Mouse (Mus musculus): ENCODE results near the gene Cdkn1a. TPM values are rescaled to one million over a fixed set of nuclear protein-coding genes. Genes with fewer than 3 reads are reported as not detected.

The Cdkn1a gene
- total RNA-seq, 2 experiments from 2014 or later, result 5.8 to 19.9 TPM

Other genes starting within 250 kb of the Cdkn1a start
- gene Pnpla1, start 232.6 kb upstream of the Cdkn1a start, total RNA-seq (2015), result 0.11 and 0.58 TPM in 2 replicates
- gene Pnpla1, start 232.6 kb upstream of the Cdkn1a start, total RNA-seq (2017), result 0.57 and 0.92 TPM in 2 replicates
- 0.18 TPM in 1 of 2 replicates, not detected in the other for gene 4930539E08Rik, start 175.7 kb upstream of the Cdkn1a start, total RNA-seq (2015)
- gene 4930539E08Rik, start 175.7 kb upstream of the Cdkn1a start, total RNA-seq (2017), result 0.08 and 0.40 TPM in 2 replicates
- gene Pxt1, start 147.1 kb upstream of the Cdkn1a start, total RNA-seq (2015), result 0.74 and 1.2 TPM in 2 replicates
- gene Pxt1, start 147.1 kb upstream of the Cdkn1a start, total RNA-seq (2017), result 0.44 and 0.49 TPM in 2 replicates
- 130 and 131 TPM in 2 replicates for gene Kctd20, start 139.0 kb upstream of the Cdkn1a start, total RNA-seq (2015)
- gene Kctd20, start 139.0 kb upstream of the Cdkn1a start, total RNA-seq (2017), result 203 and 222 TPM in 2 replicates
- 312 and 327 TPM in 2 replicates for gene Stk38, start 83.0 kb upstream of the Cdkn1a start, total RNA-seq (2015)
- gene Stk38, start 83.0 kb upstream of the Cdkn1a start, total RNA-seq (2017), result 237 and 269 TPM in 2 replicates
- gene Srsf3, start 58.3 kb upstream of the Cdkn1a start, total RNA-seq (2015), result 317 and 383 TPM in 2 replicates
- 479 and 534 TPM in 2 replicates for gene Srsf3, start 58.3 kb upstream of the Cdkn1a start, total RNA-seq (2017)
- 52.2 and 62.4 TPM in 2 replicates for gene Rab44, start 23.2 kb downstream of the Cdkn1a start, total RNA-seq (2015)
- gene Rab44, start 23.2 kb downstream of the Cdkn1a start, total RNA-seq (2017), result 104 and 105 TPM in 2 replicates
- gene Cpne5, start 147.2 kb downstream of the Cdkn1a start, total RNA-seq (2015), result 0.25 TPM in 1 of 2 replicates, not detected in the other
- not detected in 2 replicates for gene Cpne5, start 147.2 kb downstream of the Cdkn1a start, total RNA-seq (2017)
- gene Ppil1, start 173.2 kb downstream of the Cdkn1a start, total RNA-seq (2015), result 37.5 and 39.4 TPM in 2 replicates
- gene Ppil1, start 173.2 kb downstream of the Cdkn1a start, total RNA-seq (2017), result 53.6 and 57.3 TPM in 2 replicates
- 65.8 and 70.1 TPM in 2 replicates for gene BC004004, start 177.8 kb downstream of the Cdkn1a start, total RNA-seq (2015)
- 81.0 and 89.2 TPM in 2 replicates for gene BC004004, start 177.8 kb downstream of the Cdkn1a start, total RNA-seq (2017)
- gene Pi16, start 226.7 kb downstream of the Cdkn1a start, total RNA-seq (2015), result 32.6 and 44.2 TPM in 2 replicates
- gene Pi16, start 226.7 kb downstream of the Cdkn1a start, total RNA-seq (2017), result 59.2 and 64.7 TPM in 2 replicates